Mouse (Mus musculus) embryo, embryonic 11.5 days (tissue): ENCODE measurements around the gene Top1.
"Not testable (repeated sequence)": the region's sequence is repeated elsewhere in the genome, so short reads cannot be mapped to it uniquely, and the experiment has no call there.

Experiments
- DNase-seq: peaks from one replicate; pipeline ENCODE4 v3.0.0-alpha.2; 2012; ENCODE audit warnings: low read depth, low spot score

Gene Top1

GRCm38 (mm10) chr2:160630872-160631597, 14.7 kb upstream of the Top1 start:
- DNase-seq, result no peak

- no peak for DNase-seq
These were observed 5.6 kb upstream of the Top1 start for GRCm38 (mm10) chr2:160639911-160640717.

GRCm38 (mm10) chr2:160641176-160641575, 4.5 kb upstream of the Top1 start:
- no peak for DNase-seq

GRCm38 (mm10) chr2:160646144-160646844, 606 bp downstream of the Top1 start:
- peak; percentile 34 for DNase-seq

- peak; percentile 20 for DNase-seq
These were observed 1.1 kb downstream of the Top1 start for GRCm38 (mm10) chr2:160646845-160647178.

- no peak for DNase-seq
These were observed 2.4 kb downstream of the Top1 start for GRCm38 (mm10) chr2:160648097-160648496.

- no peak for DNase-seq
These were observed 3.4 kb downstream of the Top1 start for GRCm38 (mm10) chr2:160649072-160649471.

- no peak for DNase-seq
These were observed 5.5 kb downstream of the Top1 start for GRCm38 (mm10) chr2:160651165-160651564.

GRCm38 (mm10) chr2:160653218-160653617, 7.5 kb downstream of the Top1 start:
- DNase-seq, result no peak

GRCm38 (mm10) chr2:160655561-160655960, 9.9 kb downstream of the Top1 start:
- DNase-seq, result no peak

- no peak for DNase-seq
These were observed 10.5 kb downstream of the Top1 start for GRCm38 (mm10) chr2:160656234-160656633.

GRCm38 (mm10) chr2:160657801-160658442, 12.2 kb downstream of the Top1 start:
- no peak for DNase-seq

- no peak for DNase-seq
These were observed 13.1 kb downstream of the Top1 start for GRCm38 (mm10) chr2:160658811-160659210.

- DNase-seq, result no peak
These were observed 18.7 kb downstream of the Top1 start for GRCm38 (mm10) chr2:160664421-160664820.

GRCm38 (mm10) chr2:160664986-160665385, 19.3 kb downstream of the Top1 start:
- DNase-seq, result not testable (repeated sequence)

- no peak for DNase-seq
These were observed 21.6 kb downstream of the Top1 start for GRCm38 (mm10) chr2:160667259-160667658.

- DNase-seq, result no peak
These were observed 54.6 kb downstream of the Top1 start for GRCm38 (mm10) chr2:160700271-160700670.

- no peak for DNase-seq
These were observed 55.9 kb downstream of the Top1 start for GRCm38 (mm10) chr2:160701603-160702002.

- DNase-seq, result no peak
These were observed 57.1 kb downstream of the Top1 start for GRCm38 (mm10) chr2:160702824-160703223.

GRCm38 (mm10) chr2:160707673-160708072, 62.0 kb downstream of the Top1 start:
- DNase-seq, result no peak

GRCm38 (mm10) chr2:160715463-160716030, 69.9 kb downstream of the Top1 start:
- no peak for DNase-seq

- DNase-seq, result no peak
These were observed 71.6 kb downstream of the Top1 start for GRCm38 (mm10) chr2:160717269-160717668.
